Mouse (Mus musculus) hindbrain, embryonic 16.5 days (tissue): ENCODE measurements at regions not wholly inside any gene's neighbourhood (a gene's known extent, or its start where the extent isn't known, plus 50 kb on each side); places are given as distances from the start of the nearest gene placed in this dataset.

ENCODE experiments used
- ATAC-seq: fragments of 200-750 bp; cut with Nextera tagmentation; 2 replicates; pipeline ENCODE4 v1.8.0; 2017; ENCODE audit warnings: moderate TSS enrichment, moderate library complexity
- H3K27ac ChIP-seq: fragments of 300-500 bp; sonication (generic); 2 replicates; pipeline ENCODE4 v1.5.1; 2014; ENCODE audit warnings: low read depth, mild to moderate bottlenecking, control low read depth, low read length, moderate library complexity
- H3K27me3 ChIP-seq: fragments of 300-500 bp; sonication (generic); replicated peaks from 2 replicates; pipeline ENCODE4 v1.6.1; 2014; ENCODE audit warnings: low read length; ENCODE audit not compliant: control insufficient read depth, insufficient read depth
- H3K36me3 ChIP-seq: fragments of 300-500 bp; sonication (generic); 2 replicates; pipeline ENCODE4 v1.6.1; 2014; ENCODE audit warnings: mild to moderate bottlenecking, low read length, moderate library complexity, mixed read lengths; ENCODE audit not compliant: control insufficient read depth, insufficient read depth
- H3K4me1 ChIP-seq: fragments of 300-500 bp; sonication (generic); 2 replicates; pipeline ENCODE4 v1.6.1; 2014; ENCODE audit warnings: low read depth, low read length; ENCODE audit not compliant: control insufficient read depth, insufficient read depth
- H3K4me2 ChIP-seq: fragments of 300-500 bp; sonication (generic); 2 replicates; pipeline ENCODE4 v1.6.1; 2014; ENCODE audit warnings: mild to moderate bottlenecking, low read length, control low read depth, moderate library complexity
- H3K4me3 ChIP-seq: fragments of 300-500 bp; sonication (generic); 2 replicates; pipeline ENCODE4 v1.5.1; 2014; ENCODE audit warnings: mild to moderate bottlenecking, low read length, control low read depth, moderate library complexity
- H3K9ac ChIP-seq: fragments of 300-500 bp; sonication (generic); 2 replicates; pipeline ENCODE4 v1.6.1; 2014; ENCODE audit warnings: low read depth, mild to moderate bottlenecking, control low read depth, low read length, moderate library complexity
- H3K9me3 ChIP-seq: fragments of 300-500 bp; sonication (generic); 2 replicates; pipeline ENCODE4 v1.6.1; 2014; ENCODE audit warnings: mild to moderate bottlenecking, low read length, moderate library complexity; ENCODE audit not compliant: control insufficient read depth
- WGBS: fragments of 180-500 bp; shearing (Covaris S2); extraction: QIAGEN DNeasy Blood & Tissue Kit; methylation state at CpG from one replicate; pipeline ENCODE4 v1.1.7; 2014; 5-methylcytosine and 5-hydroxymethylcytosine counted together

DNA sequence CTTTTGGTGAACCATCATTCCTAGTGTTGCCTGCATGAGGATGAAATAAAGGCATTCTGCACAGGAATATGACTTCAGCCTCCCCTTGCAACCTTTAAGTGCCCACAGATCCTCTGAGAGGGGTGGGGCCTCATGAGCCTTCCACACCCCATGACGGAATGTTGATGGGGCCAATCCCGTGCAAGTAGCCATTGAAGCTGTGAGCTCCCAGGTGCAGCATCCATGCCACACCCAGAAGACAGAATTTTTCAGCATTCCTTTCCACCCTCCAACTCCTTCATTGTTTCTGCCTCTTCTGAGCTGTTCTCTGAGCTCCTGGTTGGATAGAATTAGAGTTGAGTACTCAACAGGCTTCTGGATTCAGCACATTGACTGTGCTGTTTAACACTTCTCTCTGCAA lies 174.6 kb upstream of the Srrm4 start:
- 86% methylated on average over 2 of the region's 2 CpGs for WGBS
- Histone ChIP-seq H3K4me3 (no peak overlapping the region), H3K9ac (no peak overlapping the region), H3K27me3 (no peaks in the 10 kb centered on the region), H3K27ac (no peak overlapping the region), H3K4me2 (no peak overlapping the region), H3K36me3 (no peaks in the 10 kb centered on the region), H3K9me3 (no peaks in the 10 kb centered on the region), H3K4me1 (no peaks in the 10 kb centered on the region)
- no peak for ATAC-seq

DNA sequence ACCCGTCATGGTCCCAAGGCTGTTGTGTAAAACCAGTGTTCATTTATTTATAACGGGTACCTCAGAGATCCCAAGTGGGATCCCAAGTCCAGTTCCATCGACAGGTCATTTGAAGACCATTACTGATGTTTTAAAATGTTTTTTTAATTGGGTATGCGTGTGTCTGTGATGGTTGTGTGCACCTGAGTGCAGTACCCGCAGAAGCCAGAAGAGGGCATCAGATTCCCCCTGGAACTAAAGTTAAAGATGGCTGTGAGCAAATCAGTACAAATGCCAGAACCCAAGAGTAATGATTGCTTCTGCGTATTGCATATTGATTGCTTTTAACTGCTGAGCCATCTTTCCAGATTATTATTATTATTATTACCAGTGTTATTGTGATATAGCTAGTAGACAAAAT lies 169.7 kb upstream of the Srrm4 start:
- H3K4me1 ChIP-seq = no peaks in the 10 kb centered on the region
- H3K27ac ChIP-seq = no peak overlapping the region
- H3K4me3 ChIP-seq = no peak overlapping the region
- H3K27me3 ChIP-seq = no peaks in the 10 kb centered on the region
- no peaks in the 10 kb centered on the region for H3K36me3 ChIP-seq
- no peaks in the 10 kb centered on the region for H3K9me3 ChIP-seq
- ATAC-seq = no peak
- 92% methylated on average over 6 of the region's 6 CpGs for WGBS
- H3K4me2 ChIP-seq = no peak overlapping the region
- no peak overlapping the region for H3K9ac ChIP-seq

DNA sequence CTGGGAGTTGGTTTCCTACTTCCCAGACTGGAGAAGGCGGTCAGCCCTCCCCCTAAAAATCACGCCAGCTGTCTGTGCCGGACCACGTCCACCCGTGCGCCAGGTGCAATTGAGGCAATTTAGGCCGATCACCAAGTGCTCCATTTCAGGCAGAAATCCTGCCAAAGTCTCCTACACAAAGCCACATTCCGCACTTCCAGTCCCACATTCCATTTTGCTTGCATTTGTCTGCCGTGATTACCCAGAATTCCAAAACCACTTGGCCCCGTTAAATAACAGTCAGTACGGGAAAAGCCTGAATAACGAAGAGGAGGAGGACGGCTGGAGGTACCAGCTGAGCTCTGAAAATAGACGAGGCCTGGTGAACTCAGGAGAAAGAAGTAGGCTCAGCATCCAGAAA lies 167.1 kb upstream of the Srrm4 start:
- no peaks in the 10 kb centered on the region for H3K4me1 ChIP-seq
- no peak for ATAC-seq
- no peak overlapping the region for H3K9ac ChIP-seq
- no peak overlapping the region for H3K27ac ChIP-seq
- WGBS = 65% methylated on average over 14 of the region's 14 CpGs
- no peaks in the 10 kb centered on the region for H3K27me3 ChIP-seq
- H3K36me3 ChIP-seq = no peaks in the 10 kb centered on the region
- no peak overlapping the region for H3K4me2 ChIP-seq
- H3K9me3 ChIP-seq = no peaks in the 10 kb centered on the region
- no peak overlapping the region for H3K4me3 ChIP-seq

DNA sequence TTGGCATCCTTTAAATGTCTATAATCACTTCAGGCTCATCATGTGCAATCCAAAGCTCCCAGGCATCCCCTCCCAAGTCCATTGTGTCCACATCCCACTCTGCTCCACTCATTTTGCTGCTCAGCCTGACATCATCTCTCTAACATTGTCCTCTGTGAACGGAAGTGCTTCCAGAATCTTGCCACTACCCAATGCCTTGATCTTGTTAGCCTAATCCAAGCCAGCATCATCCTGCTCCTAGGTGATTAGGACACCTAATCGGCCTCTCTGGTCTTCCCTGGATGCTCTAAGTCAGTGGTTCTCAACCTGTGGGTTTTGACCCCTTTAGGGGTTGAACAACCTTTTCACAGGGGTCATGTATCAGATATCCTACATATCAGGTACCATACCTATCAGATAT lies 161.3 kb upstream of the Srrm4 start:
- Histone ChIP-seq H3K4me1 (no peaks in the 10 kb centered on the region), H3K27ac (no peak overlapping the region), H3K4me3 (no peak overlapping the region), H3K9ac (no peak overlapping the region), H3K4me2 (no peak overlapping the region), H3K9me3 (no peaks in the 10 kb centered on the region), H3K27me3 (no peaks in the 10 kb centered on the region), H3K36me3 (no peaks in the 10 kb centered on the region)
- 88% methylated on average over 2 of the region's 2 CpGs for WGBS
- ATAC-seq = no peak

DNA sequence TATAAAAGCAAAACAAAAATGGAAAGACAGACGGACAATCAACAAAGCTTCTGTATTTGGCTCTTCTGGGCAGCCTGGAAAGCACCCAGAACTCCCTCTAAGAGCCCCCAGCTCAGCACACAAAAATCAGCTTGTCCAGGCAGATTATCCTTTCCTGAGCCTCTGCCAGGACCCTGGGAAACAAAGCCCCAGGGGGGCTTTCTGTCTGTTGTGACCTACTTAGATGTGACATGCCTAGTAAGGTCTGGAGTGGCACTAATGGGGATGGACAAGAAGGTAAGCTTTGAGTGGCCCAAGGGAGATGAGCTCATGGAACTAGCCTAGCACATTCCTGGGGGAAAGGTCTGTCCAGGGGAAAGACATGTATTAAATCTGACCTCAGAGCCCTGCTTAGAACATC lies 160.5 kb upstream of the Srrm4 start:
- H3K9me3 ChIP-seq = no peaks in the 10 kb centered on the region
- no peak for ATAC-seq
- H3K4me3 ChIP-seq = no peak overlapping the region
- no peak overlapping the region for H3K9ac ChIP-seq
- 78% methylated on average over 1 of the region's 1 CpGs for WGBS
- H3K27me3 ChIP-seq = no peaks in the 10 kb centered on the region
- no peak overlapping the region for H3K4me2 ChIP-seq
- no peaks in the 10 kb centered on the region for H3K4me1 ChIP-seq
- H3K27ac ChIP-seq = no peak overlapping the region
- no peaks in the 10 kb centered on the region for H3K36me3 ChIP-seq

DNA sequence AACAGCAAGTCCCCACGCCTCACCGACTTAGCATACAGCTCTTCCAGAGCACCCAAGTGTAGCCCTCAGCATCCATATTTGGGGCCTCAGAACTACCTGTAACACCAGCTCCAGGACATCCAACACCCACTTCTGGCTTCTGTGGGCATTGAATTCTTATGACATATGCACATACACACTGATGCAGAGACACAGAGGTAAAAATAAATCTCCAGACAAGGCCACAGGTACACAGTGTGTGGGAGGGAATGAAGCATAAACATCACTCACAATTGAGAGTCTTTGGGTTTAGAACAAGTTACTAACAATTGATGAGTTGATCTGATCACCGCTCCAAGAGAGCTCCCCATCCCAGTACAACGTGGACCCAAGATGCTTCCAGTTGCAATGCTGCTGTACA lies 154.2 kb upstream of the Srrm4 start:
- no peak for ATAC-seq
- WGBS = 94% methylated on average over 4 of the region's 4 CpGs
- no peak overlapping the region for H3K27ac ChIP-seq

DNA sequence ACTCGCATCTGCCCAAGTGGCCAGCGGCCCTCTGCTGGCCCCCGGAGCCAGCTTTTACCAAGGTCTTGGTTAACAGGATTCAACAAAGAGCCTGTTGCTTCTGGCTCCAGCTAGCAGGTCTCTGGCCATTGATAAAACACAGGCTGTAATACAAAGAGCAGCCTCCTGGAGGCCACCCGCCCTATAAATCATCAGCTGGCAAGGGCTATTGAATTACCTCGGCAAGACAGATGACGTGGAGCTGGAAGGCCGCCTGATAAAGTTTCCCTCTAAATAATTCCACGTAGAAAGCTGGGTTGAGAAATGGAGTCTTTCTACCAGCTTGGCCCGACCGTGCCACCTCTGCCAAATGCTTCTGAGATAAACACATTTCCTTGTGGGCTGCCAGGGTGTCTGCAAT lies 152.8 kb upstream of the Srrm4 start:
- H3K27me3 ChIP-seq = no peaks in the 10 kb centered on the region
- no peak overlapping the region for H3K4me2 ChIP-seq
- no peaks in the 10 kb centered on the region; the same call in 1 of the 2 replicates for H3K4me1 ChIP-seq
- H3K27ac ChIP-seq = no peak overlapping the region
- no peak overlapping the region for H3K4me3 ChIP-seq
- 26% methylated on average over 10 of the region's 10 CpGs for WGBS
- no peaks in the 10 kb centered on the region for H3K9me3 ChIP-seq
- peak; percentile 64 for ATAC-seq
- H3K9ac ChIP-seq = no peak overlapping the region
- H3K36me3 ChIP-seq = no peaks in the 10 kb centered on the region

More for the DNA sequence above, 154.2 kb upstream of the Srrm4 start:
- H3K27me3 ChIP-seq = no peaks in the 10 kb centered on the region
- H3K4me3 ChIP-seq = no peak overlapping the region
- H3K9me3 ChIP-seq = no peaks in the 10 kb centered on the region
- no peaks in the 10 kb centered on the region; the same call in 1 of the 2 replicates for H3K4me1 ChIP-seq
- no peaks in the 10 kb centered on the region for H3K36me3 ChIP-seq
- H3K9ac ChIP-seq = no peak overlapping the region
- H3K4me2 ChIP-seq = no peak overlapping the region

DNA sequence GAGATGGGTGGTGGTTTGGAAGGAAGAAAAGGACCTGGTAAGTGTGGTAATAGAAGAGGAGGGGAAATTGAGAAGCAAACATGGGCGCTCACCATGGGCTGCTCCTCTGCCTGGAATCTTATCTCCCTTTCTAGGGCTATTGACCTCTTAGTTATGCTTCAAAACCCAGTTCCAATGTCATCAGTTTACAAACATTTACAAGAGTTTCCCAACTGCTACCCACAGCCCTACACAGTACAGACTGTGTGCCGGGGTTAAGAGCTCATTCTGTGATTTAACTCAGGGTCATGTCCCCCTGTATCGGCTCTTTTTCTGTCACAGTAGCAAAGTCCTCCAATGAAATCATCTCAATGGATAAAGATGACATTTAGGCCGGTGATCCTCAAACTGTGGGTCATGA lies 144.0 kb upstream of the Srrm4 start:
- Histone ChIP-seq H3K27ac (no peak overlapping the region), H3K4me2 (no peak overlapping the region), H3K27me3 (no peaks in the 10 kb centered on the region), H3K4me3 (no peak overlapping the region), H3K4me1 (no peaks in the 10 kb centered on the region), H3K9me3 (no peaks in the 10 kb centered on the region), H3K36me3 (no peaks in the 10 kb centered on the region), H3K9ac (no peak overlapping the region)
- ATAC-seq = no peak
- WGBS = 88% methylated on average over 4 of the region's 4 CpGs

DNA sequence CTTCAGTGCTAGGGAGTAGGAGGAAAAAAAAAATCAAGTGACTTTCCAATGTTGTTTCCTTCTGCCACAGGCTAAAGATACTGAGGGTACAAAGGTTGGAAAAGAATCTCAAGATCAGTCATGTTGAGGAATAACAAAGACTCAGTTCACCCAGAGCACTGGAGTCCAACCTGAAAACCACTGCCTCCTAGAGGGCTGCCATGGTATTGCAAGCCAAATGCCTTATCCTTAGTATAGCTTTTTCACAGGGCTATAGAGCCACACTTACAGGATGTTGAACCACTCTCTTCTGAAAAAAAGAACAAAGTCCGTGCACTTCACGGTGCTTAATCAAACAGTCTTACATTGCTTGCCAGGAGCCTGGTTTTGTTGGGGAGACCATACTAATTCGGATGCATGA lies 139.9 kb upstream of the Srrm4 start:
- 90% methylated on average over 3 of the region's 3 CpGs for WGBS

DNA sequence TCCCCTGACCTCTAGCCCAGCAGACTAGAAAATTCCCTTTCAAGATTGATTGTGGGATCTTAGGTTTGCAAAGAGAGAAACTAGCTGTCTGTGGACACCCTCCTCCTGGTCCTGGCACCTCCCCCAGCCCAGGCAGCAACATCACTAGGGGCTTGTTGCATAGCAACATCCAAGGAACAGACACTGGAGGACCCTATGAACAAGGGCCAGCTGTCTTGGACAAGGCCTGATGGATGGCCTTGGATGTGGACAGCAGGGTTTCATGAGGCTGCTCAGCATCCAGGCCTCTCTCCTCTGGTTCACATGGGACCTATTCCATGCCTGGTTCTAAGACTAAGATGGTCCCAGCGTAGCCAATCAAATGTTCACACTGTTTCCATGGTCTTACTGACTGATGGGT lies 127.6 kb upstream of the Srrm4 start:
- 68% methylated on average over 1 of the region's 1 CpGs for WGBS
- ATAC-seq = peak; percentile 58; the same call in 1 of the 2 replicates
- H3K4me2 ChIP-seq = no peak overlapping the region

More for the DNA sequence above, 139.9 kb upstream of the Srrm4 start:
- Histone ChIP-seq H3K9me3 (no peaks in the 10 kb centered on the region), H3K27me3 (no peaks in the 10 kb centered on the region), H3K36me3 (no peaks in the 10 kb centered on the region), H3K9ac (no peak overlapping the region), H3K4me3 (no peak overlapping the region), H3K4me2 (no peak overlapping the region), H3K27ac (no peak overlapping the region), H3K4me1 (no peaks in the 10 kb centered on the region)
- no peak for ATAC-seq

More for the DNA sequence above, 127.6 kb upstream of the Srrm4 start:
- Histone ChIP-seq H3K27ac (no peak overlapping the region), H3K27me3 (no peaks in the 10 kb centered on the region), H3K9me3 (no peaks in the 10 kb centered on the region), H3K4me1 (no peaks in the 10 kb centered on the region), H3K36me3 (no peaks in the 10 kb centered on the region), H3K9ac (no peak overlapping the region), H3K4me3 (no peak overlapping the region)
